Mouse (Mus musculus) thymus, postnatal 0 days (tissue): ENCODE results near the gene Triml2. TPM values are rescaled to one million over a fixed set of nuclear protein-coding genes. Genes with fewer than 3 reads are reported as not detected.

Source experiments
- DNase-seq: peaks from one replicate; pipeline ENCODE4 v3.0.0-alpha.2; 2015; ENCODE audit warnings: low spot score
- polyA plus RNA-seq: library from polyadenylated mRNA; unstranded; fragments of >200 nt; fragmentation: Nextera tagmentation; extraction: Ambion mirVana; gene quantifications from 2 replicates; pipeline ENCODE4 v1.2.1, GENCODE M21; 2015

Triml2 gene
- polyA plus RNA-seq: not detected in 2 replicates

- no peak for DNase-seq
These were observed at the start of gene Triml2 for GRCm38 (mm10) chr8:43180054-43180690. Gene Triml2, plus strand, starts transcription at chr8:43180541.

- no peak for DNase-seq
These were observed 39.0 kb upstream of the Triml2 start, which contains the start of gene Triml1 for GRCm38 (mm10) chr8:43141386-43141785. Gene Triml1, minus strand, starts transcription at chr8:43141486.

GRCm38 (mm10) chr8:43149307-43149706, 31.0 kb upstream of the Triml2 start:
- DNase-seq: no peak

- DNase-seq: no peak
These were observed 17.1 kb upstream of the Triml2 start for GRCm38 (mm10) chr8:43163255-43163654.

- no peak for DNase-seq
These were observed 15.9 kb upstream of the Triml2 start for GRCm38 (mm10) chr8:43164453-43164852.

- no peak for DNase-seq
These were observed 12.3 kb upstream of the Triml2 start for GRCm38 (mm10) chr8:43168083-43168482.

- no peak for DNase-seq
These were observed 11.0 kb upstream of the Triml2 start for GRCm38 (mm10) chr8:43169249-43169755.

GRCm38 (mm10) chr8:43176766-43177486, 3.4 kb upstream of the Triml2 start:
- DNase-seq: no peak

GRCm38 (mm10) chr8:43178263-43178662, 2.1 kb upstream of the Triml2 start:
- DNase-seq: no peak

- DNase-seq: no peak
These were observed 1.2 kb upstream of the Triml2 start for GRCm38 (mm10) chr8:43179189-43179588.

- DNase-seq: no peak
These were observed 1.9 kb downstream of the Triml2 start for GRCm38 (mm10) chr8:43182281-43182680.

- DNase-seq: no peak
These were observed 35.2 kb downstream of the Triml2 start for GRCm38 (mm10) chr8:43215554-43215953.

- no peak for DNase-seq
These were observed 63.0 kb downstream of the Triml2 start for GRCm38 (mm10) chr8:43243326-43243725.

Other genes with a start within 250 kb of the Triml2 start
- not detected in 2 replicates for gene Triml1, start 39.1 kb upstream of the Triml2 start, polyA plus RNA-seq
- gene Zfp42, start 126.4 kb downstream of the Triml2 start, polyA plus RNA-seq: not detected in 2 replicates